Mouse (Mus musculus): ENCODE data around the gene Calm1. TPM values are rescaled to one million over a fixed set of nuclear protein-coding genes. Genes with fewer than 3 reads are reported as not detected.

Calm1 gene
- polyA plus RNA-seq, 1 experiment from 2014 or later: 1,646 TPM

DNA sequence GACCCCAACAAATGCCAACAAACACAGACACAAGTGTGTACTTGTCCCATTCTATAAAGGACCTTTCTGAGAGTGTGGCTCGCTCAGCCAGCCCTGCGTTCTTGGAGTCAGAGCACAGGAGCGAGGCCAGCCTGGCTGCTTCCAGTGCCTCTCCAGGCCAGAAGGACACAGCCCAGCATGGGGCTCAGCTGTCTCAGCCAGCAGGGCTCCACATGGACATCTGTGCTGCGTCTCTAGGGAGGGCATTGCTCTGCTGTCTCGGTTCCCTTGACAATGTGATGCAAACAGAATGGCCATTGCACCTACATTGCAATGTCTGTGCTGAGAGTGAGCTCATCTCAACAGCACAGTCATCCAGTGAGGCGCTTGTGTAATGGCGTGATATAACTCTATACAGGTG is 35.7 kb downstream of the Calm1 start:
- H3K27ac ChIP-seq: no peak overlapping the region
- no peak overlapping the region for H3K9ac ChIP-seq
- no peaks in the 10 kb centered on the region for H3K36me3 ChIP-seq (replicated peaks)
- 83% methylated on average over 7 of the region's 7 CpGs for WGBS
- no peak overlapping the region for H3K4me2 ChIP-seq
- ATAC-seq (ENCODE audit: low FRiP score): no peak
- H3K9me3 ChIP-seq: no peaks in the 10 kb centered on the region
- peaks cover 11% of the 10 kb centered on the region; the same call in 1 of the 2 replicates for H3K4me1 ChIP-seq
- no peaks in the 10 kb centered on the region for H3K27me3 ChIP-seq
- H3K4me3 ChIP-seq (replicated peaks): no peak overlapping the region

DNA sequence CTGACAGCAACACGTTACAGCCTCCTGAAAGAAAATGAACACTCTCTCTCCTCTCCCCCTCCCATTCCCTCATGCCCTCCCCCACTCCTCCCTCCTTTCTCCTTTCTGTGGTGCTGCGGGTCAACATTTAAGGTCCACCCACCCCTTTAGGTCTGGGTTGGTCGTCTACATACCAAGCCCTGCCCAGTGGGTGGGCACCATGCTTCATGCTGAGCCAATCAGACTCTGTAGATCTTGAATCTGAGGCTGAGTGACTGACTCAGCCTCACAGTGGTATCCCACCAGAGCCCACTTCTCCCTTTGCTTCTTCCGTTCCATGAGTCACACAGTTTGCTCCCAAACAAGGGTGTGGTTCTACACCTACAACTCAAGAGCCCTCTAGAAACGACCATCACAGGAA is 36.2 kb downstream of the Calm1 start:
- Histone ChIP-seq H3K4me2 (no peak overlapping the region), H3K27me3 (no peaks in the 10 kb centered on the region), H3K9ac (no peak overlapping the region), H3K9me3 (no peaks in the 10 kb centered on the region), H3K27ac (no peak overlapping the region), H3K36me3 (replicated peaks) (no peaks in the 10 kb centered on the region), H3K4me3 (replicated peaks) (no peak overlapping the region), H3K4me1 (peaks cover 13% of the 10 kb centered on the region; the same call in 1 of the 2 replicates)
- WGBS: 62% methylated on average over 5 of the region's 5 CpGs
- no peak for ATAC-seq (ENCODE audit: low FRiP score)

DNA sequence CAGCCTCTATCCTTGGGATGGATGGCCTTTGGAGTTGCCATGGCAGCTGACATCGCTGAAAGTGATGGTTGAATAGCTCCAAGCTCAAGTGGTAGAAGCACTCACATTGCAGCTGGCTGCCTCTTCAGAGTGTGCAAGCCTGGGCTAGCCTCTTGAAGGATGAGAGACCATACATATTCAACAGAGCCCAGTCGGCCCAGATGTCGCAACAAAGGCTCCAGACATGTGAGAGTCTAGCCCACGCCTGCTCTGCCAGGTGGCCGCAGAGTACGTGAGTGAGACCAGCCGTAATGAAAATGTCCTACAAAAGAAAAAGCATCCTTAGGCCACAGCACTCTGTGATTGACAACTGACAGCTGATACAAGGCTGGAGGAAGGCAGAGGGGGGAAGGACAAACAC is 40.2 kb downstream of the Calm1 start:
- peak; percentile 37; the same call in 1 of the 2 replicates for ATAC-seq (ENCODE audit: low FRiP score)

DNA sequence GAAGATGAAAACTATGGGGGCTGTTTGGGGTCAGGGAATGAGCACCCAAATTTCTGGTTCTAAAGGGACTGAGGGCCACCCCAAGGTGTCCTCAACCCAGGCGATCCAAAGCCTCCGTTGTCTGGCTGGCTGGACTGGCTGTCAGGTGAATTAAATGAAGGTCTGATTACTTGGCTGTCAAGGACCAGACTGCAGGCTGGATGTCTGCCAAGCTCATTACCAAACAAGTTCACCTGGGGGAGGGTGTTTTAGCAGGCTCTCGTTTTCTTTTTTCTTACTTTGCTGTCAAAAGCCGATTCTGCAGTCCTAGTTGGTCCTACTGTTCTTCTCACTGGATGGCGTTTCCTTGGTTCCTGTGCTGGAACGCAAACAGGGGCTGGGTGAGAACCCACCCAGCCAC is 40.6 kb downstream of the Calm1 start:
- Histone ChIP-seq H3K9ac (no peak overlapping the region), H3K4me2 (no peak overlapping the region), H3K27me3 (no peaks in the 10 kb centered on the region), H3K4me1 (peaks cover 38% of the 10 kb centered on the region), H3K4me3 (replicated peaks) (no peak overlapping the region), H3K36me3 (replicated peaks) (no peaks in the 10 kb centered on the region), H3K9me3 (no peaks in the 10 kb centered on the region), H3K27ac (peak overlapping the region; percentile 43)
- no peak for ATAC-seq (ENCODE audit: low FRiP score)
- WGBS: 61% methylated on average over 6 of the region's 6 CpGs

More for the DNA sequence above, 40.2 kb downstream of the Calm1 start:
- no peak overlapping the region for H3K4me2 ChIP-seq
- peaks cover 34% of the 10 kb centered on the region for H3K4me1 ChIP-seq
- H3K36me3 ChIP-seq (replicated peaks): no peaks in the 10 kb centered on the region
- no peak overlapping the region for H3K4me3 ChIP-seq (replicated peaks)
- H3K9ac ChIP-seq: no peak overlapping the region
- no peaks in the 10 kb centered on the region for H3K27me3 ChIP-seq
- peak overlapping the region; percentile 43 for H3K27ac ChIP-seq
- WGBS: 56% methylated on average over 7 of the region's 7 CpGs
- H3K9me3 ChIP-seq: no peaks in the 10 kb centered on the region

DNA sequence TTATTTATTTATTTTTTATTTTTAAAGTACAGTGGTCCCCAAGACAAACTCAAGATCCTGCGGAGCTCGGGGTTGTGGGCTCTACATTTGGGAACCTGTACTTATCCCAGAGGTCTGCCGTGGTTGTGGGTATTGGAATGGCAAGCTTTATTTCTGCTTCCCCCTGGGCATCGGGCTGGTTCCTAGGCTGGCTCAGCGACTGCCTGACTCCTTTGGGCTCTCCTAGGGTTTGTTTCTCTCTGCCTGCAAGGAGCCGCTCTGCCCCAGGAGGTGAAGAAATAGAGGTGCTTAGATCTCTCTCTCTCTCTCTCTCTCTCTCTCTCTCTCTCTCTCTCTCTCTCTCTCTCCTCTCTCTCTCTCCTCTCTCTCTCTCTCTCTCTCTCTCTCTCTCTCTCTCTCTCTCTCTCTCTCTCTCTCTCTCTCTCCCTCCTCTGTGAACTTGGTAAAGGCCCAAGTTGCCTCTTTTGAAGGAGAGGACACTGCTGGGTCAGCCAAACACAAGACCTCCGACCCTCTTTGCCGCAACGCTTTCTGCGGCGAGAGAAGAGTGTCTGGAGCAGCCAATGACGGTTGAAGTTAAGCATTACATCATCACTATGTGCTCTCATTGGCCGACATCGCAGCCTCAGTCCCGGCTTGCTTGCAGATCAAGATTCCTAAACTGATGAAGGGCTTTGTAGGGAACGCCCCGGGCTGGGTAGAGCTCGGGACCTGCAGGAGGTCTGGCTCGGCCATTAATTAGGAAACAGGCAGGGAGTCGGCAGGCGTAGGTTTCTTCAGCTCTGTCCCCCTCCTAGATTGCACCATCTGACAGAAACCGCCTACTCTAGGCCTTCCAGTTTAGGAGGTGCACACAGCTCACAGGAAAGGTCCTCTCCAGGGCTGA is 42.9 kb downstream of the Calm1 start:
- peaks cover 41% of the 10 kb centered on the region for H3K4me1 ChIP-seq
- H3K36me3 ChIP-seq (replicated peaks): no peaks in the 10 kb centered on the region
- WGBS: 9% methylated on average over 22 of the region's 22 CpGs
- peak overlapping the region; percentile 44 for H3K9ac ChIP-seq
- peak overlapping the region; percentile 48 for H3K4me2 ChIP-seq
- no peaks in the 10 kb centered on the region for H3K27me3 ChIP-seq
- peak overlapping the region; percentile 85 for H3K27ac ChIP-seq
- H3K9me3 ChIP-seq: no peaks in the 10 kb centered on the region
- ATAC-seq (ENCODE audit: low FRiP score): peak; percentile 93
- peak overlapping the region; percentile 15 for H3K4me3 ChIP-seq (replicated peaks)

DNA sequence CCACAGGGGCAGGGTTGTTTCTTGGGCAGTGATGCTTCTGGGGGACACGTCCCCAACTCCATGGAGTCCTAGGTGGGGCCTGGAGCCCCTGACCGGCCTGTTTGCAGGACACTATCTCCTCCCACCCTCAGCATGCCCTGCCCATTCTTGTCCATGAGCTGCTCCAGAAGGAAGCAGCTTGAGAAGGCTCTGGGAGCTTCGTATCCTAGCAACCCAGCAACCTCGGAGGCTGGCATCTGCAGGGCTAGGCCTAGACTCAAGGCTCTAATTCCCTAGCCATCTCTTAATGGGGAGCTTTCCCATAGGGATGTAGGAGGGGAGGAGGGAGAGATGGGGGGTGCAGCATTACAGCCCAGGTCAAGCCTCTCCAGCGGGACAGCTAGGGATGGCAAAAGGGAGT is 45.3 kb downstream of the Calm1 start:
- H3K4me2 ChIP-seq: no peak overlapping the region
- H3K27me3 ChIP-seq: no peaks in the 10 kb centered on the region
- H3K4me1 ChIP-seq: peaks cover 34% of the 10 kb centered on the region
- H3K9ac ChIP-seq: peak overlapping the region; percentile 17; the same call in 1 of the 2 replicates
- no peak overlapping the region for H3K4me3 ChIP-seq (replicated peaks)
- peak overlapping the region; percentile 74 for H3K27ac ChIP-seq
- no peaks in the 10 kb centered on the region for H3K36me3 ChIP-seq (replicated peaks)
- no peaks in the 10 kb centered on the region for H3K9me3 ChIP-seq
- peak; percentile 49; the same call in 1 of the 2 replicates for ATAC-seq (ENCODE audit: low FRiP score)
- WGBS: 16% methylated on average over 5 of the region's 5 CpGs

DNA sequence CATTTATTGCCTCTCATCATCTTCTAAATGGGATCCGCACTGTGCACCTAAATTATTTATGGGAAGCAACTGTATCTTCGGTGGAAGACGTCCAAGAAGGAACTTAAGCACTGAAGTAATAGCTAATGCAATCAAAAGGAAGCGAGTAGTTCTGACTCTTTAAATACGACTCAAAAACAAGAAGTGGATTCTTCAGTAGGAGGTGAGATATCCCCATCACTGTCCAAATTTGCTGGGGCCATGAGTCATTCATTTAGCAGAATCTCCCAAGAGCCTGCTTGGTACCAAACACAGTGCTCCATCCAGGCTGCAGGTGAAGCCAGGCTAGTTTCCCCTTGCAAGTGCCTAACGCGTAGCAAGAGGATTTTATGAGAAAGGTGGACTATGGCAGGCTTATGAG is 49.9 kb downstream of the Calm1 start:
- H3K4me1 ChIP-seq: peaks cover 9% of the 10 kb centered on the region
- 93% methylated on average over 7 of the region's 7 CpGs for WGBS
- H3K9ac ChIP-seq: no peak overlapping the region
- ATAC-seq (ENCODE audit: low FRiP score): no peak
- H3K27ac ChIP-seq: no peak overlapping the region
- no peaks in the 10 kb centered on the region for H3K36me3 ChIP-seq (replicated peaks)
- no peak overlapping the region for H3K4me3 ChIP-seq (replicated peaks)
- no peaks in the 10 kb centered on the region for H3K27me3 ChIP-seq
- no peak overlapping the region for H3K4me2 ChIP-seq
- H3K9me3 ChIP-seq: no peaks in the 10 kb centered on the region

DNA sequence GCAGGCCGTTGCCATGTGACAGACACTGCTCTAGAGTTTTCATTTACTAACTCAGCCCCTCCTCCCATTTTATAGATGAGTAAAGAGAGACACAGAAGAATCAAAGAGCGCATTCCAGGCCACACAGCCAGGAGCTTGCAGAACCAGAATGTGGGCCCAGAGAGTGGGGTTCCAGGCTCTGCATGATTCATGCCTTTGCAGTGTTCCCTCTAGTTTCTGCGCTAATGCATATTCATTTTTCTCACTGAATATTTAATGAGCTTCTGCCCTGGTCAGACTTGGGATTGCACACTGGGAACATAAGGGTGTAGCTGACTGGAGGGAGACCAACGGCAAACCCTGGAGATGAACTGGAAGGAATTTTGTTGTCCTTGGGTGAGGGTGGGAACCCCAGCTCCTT is 55.2 kb downstream of the Calm1 start:
- no peaks in the 10 kb centered on the region for H3K36me3 ChIP-seq (replicated peaks)
- no peak overlapping the region for H3K4me2 ChIP-seq
- ATAC-seq (ENCODE audit: low FRiP score): 0 out of 2 replicates have a peak, but pooled peaks have one; percentile 17
- no peak overlapping the region for H3K4me3 ChIP-seq (replicated peaks)
- no peaks in the 10 kb centered on the region for H3K9me3 ChIP-seq
- peaks cover 6% of the 10 kb centered on the region; the same call in 1 of the 2 replicates for H3K4me1 ChIP-seq
- H3K27ac ChIP-seq: no peak overlapping the region
- 79% methylated on average over 4 of the region's 4 CpGs for whole genome bisulfite sequencing
- H3K27me3 ChIP-seq: no peaks in the 10 kb centered on the region
- no peak overlapping the region for H3K9ac ChIP-seq

DNA sequence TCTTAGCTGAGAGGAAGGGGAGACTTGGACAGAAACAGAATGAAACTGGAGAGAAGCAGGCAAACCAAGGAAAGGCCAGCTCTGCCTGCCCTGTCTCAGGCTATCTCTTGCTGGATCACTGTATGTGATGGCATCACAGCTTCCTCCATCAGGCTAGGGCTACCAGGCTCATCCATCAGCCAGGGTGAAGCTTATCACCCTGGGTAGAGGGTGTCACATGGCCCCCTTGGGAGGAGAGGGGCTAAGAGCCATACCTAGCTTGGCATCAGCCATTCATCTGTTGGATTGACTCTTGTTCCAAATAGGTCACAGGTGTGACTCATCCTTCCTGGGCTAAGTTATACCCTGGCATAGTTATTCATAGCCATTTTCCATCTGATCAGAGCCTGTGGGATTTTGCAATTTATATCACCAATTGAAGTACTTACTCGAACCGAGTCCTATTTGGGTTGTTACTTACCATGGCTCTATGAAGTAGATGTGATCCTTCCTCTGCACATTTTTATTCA is 56.3 kb downstream of the Calm1 start:
- 97% methylated on average over 2 of the region's 2 CpGs for WGBS
- no peaks in the 10 kb centered on the region for H3K36me3 ChIP-seq (replicated peaks)
- no peak overlapping the region for H3K4me2 ChIP-seq
- no peak for ATAC-seq (ENCODE audit: low FRiP score)
- H3K4me1 ChIP-seq: peaks cover 6% of the 10 kb centered on the region; the same call in 1 of the 2 replicates
- no peak overlapping the region for H3K9ac ChIP-seq
- H3K4me3 ChIP-seq (replicated peaks): no peak overlapping the region
- no peaks in the 10 kb centered on the region for H3K9me3 ChIP-seq
- H3K27me3 ChIP-seq: no peaks in the 10 kb centered on the region
- H3K27ac ChIP-seq: no peak overlapping the region

DNA sequence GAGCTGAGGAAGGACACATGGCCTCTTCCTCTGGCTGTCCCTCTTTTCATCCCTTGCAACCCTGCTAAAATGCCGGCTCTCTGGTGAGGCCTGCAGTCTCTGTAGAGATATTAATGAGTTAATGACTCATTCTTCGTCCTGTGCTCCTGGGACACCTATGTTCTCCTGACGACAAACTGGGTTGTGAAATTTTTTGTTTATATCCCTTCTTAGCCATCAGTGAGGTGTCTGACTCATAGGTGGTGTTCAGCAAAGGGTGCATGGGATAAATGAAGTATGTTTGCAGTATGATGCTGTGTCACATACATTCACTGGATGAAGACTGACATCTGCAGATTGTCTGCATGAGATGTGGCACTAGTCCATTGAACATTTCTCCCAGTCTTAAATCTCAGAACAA is 58.5 kb downstream of the Calm1 start:
- ATAC-seq (ENCODE audit: low FRiP score): no peak
- Histone ChIP-seq H3K4me2 (no peak overlapping the region), H3K9me3 (no peaks in the 10 kb centered on the region), H3K9ac (no peak overlapping the region), H3K4me3 (replicated peaks) (no peak overlapping the region), H3K36me3 (replicated peaks) (no peaks in the 10 kb centered on the region), H3K4me1 (peaks cover 6% of the 10 kb centered on the region; the same call in 1 of the 2 replicates), H3K27ac (no peak overlapping the region), H3K27me3 (no peaks in the 10 kb centered on the region)
- 89% methylated on average over 3 of the region's 3 CpGs for WGBS
